Mouse (Mus musculus): ENCODE data around the gene Eif2b3. TPM values are rescaled to one million over a fixed set of nuclear protein-coding genes. Genes with fewer than 3 reads are reported as not detected.
A peak's percentile ranks its signal among the peaks of the same experiment; 100 is the strongest.

Eif2b3 gene
- total and polyA plus RNA-seq, 3 experiments = 49.9 to 96.2 (median 84.9) TPM

GRCm38 (mm10) chr4:117048836-117049235 lies 29.6 kb downstream of the Eif2b3 start:
- peak; percentile 9 for DNase-seq (ENCODE audit: extremely low read depth)
- Histone ChIP-seq H3K9me3 (replicated peaks; ENCODE audit: low read length) (no peaks in the 10 kb centered on the region), H3K9ac (ENCODE audit: insufficient read depth, low read depth) (no peak overlapping the region), H3K27me3 (replicated peaks) (no peaks in the 10 kb centered on the region), H3K27ac (ENCODE audit: insufficient read depth, low read depth) (no peak overlapping the region), H3K4me2 (ENCODE audit: insufficient read depth, low read depth, poor library complexity, severe bottlenecking) (no peak overlapping the region), H3K4me3 (replicated peaks in 1 of 3; ENCODE audit: low read depth in 2 of 3, low read length in 2 of 3, poor library complexity in 1 of 3) (no peak overlapping the region), H3K4me1 (ENCODE audit: control insufficient read depth in 1 of 2, insufficient read depth in 2 of 2) (peaks cover 2 to 6% of the 10 kb centered on the region in 2 experiments; a peak in 2 of 4 replicates), H3K79me2 (replicated peaks; ENCODE audit: control insufficient read depth, extremely low read depth, insufficient read depth, poor library complexity, severe bottlenecking) (no peaks in the 10 kb centered on the region; the same call in 1 of the 2 replicates), H3K36me3 (replicated peaks in 1 of 2; ENCODE audit: control insufficient read depth in 1 of 2, insufficient read depth in 1 of 2, low read length in 1 of 2) (peaks cover 22 to 73% of the 10 kb centered on the region in 2 experiments)
- dilution Hi-C loops (cut with MboI; ENCODE audit: extremely low pct_ligation_motif_present, extremely low pct_unique_long_range_greater_than_20kb, low sequenced_read_pairs) = no loop called here
- TF ChIP-seq MAFK (IDR thresholded peaks at IDR 0.05; ENCODE audit: insufficient replicate concordance, low read length) = no peak
- TF ChIP-seq MEF2A (IDR thresholded peaks at IDR 0.05; ENCODE audit: borderline replicate concordance, low read depth, low read length) = no peak
- TF ChIP-seq NRF1 (IDR thresholded peaks at IDR 0.05; ENCODE audit: low read depth, low read length) = no peak
- TF ChIP-seq MAZ (IDR thresholded peaks at IDR 0.05; ENCODE audit: low read depth, low read length) = no peak
- TF ChIP-seq UBTF (IDR thresholded peaks at IDR 0.05; ENCODE audit: low read depth, low read length) = no peak
- in situ Hi-C loops (cut with MboI; ENCODE audit: low pct_ligation_motif_present, low pct_unique_long_range_greater_than_20kb, low sequenced_read_pairs) = no loop called here

- Histone ChIP-seq H3K27me3 (replicated peaks) (no peaks in the 10 kb centered on the region), H3K79me2 (replicated peaks; ENCODE audit: control insufficient read depth, extremely low read depth, insufficient read depth, poor library complexity, severe bottlenecking) (no peaks in the 10 kb centered on the region; the same call in 1 of the 2 replicates), H3K27ac (ENCODE audit: insufficient read depth, low read depth) (no peak overlapping the region), H3K4me2 (ENCODE audit: insufficient read depth, low read depth, poor library complexity, severe bottlenecking) (no peak overlapping the region), H3K36me3 (replicated peaks in 1 of 2; ENCODE audit: control insufficient read depth in 1 of 2, insufficient read depth in 1 of 2, low read length in 1 of 2) (peaks cover 22 to 73% of the 10 kb centered on the region in 2 experiments), H3K4me3 (replicated peaks in 1 of 3; ENCODE audit: low read depth in 2 of 3, low read length in 2 of 3, poor library complexity in 1 of 3) (no peak overlapping the region), H3K9ac (ENCODE audit: insufficient read depth, low read depth) (no peak overlapping the region), H3K9me3 (replicated peaks; ENCODE audit: low read length) (no peaks in the 10 kb centered on the region), H3K4me1 (ENCODE audit: control insufficient read depth in 1 of 2, insufficient read depth in 2 of 2) (peaks cover 0 to 9% of the 10 kb centered on the region in 2 experiments; a peak in 2 of 4 replicates)
- dilution Hi-C loops (cut with MboI; ENCODE audit: extremely low pct_ligation_motif_present, extremely low pct_unique_long_range_greater_than_20kb, low sequenced_read_pairs) (no loop called here), in situ Hi-C loops (cut with MboI; ENCODE audit: low pct_ligation_motif_present, low pct_unique_long_range_greater_than_20kb, low sequenced_read_pairs) (no loop called here)
- no peak for DNase-seq (ENCODE audit: extremely low read depth)
- TF ChIP-seq BHLHE40 (IDR thresholded peaks at IDR 0.05; ENCODE audit: low read depth, low read length) (no peak), TBP (conservative IDR thresholded peaks at IDR 0.05; ENCODE audit: low read depth, low read length) (no peak), KAT2A (IDR thresholded peaks at IDR 0.05; ENCODE audit: insufficient replicate concordance, low read length) (no peak), HCFC1 (IDR thresholded peaks at IDR 0.05; ENCODE audit: low read depth, low read length) (no peak), EP300 (IDR thresholded peaks at IDR 0.05; ENCODE audit: low read length) (no peak), ETS1 (conservative IDR thresholded peaks at IDR 0.05; ENCODE audit: low read depth, low read length) (no peak), NRF1 (IDR thresholded peaks at IDR 0.05; ENCODE audit: low read depth, low read length) (no peak), USF2 (conservative IDR thresholded peaks at IDR 0.05; ENCODE audit: low read depth, low read length) (no peak), JUN (IDR thresholded peaks at IDR 0.05; ENCODE audit: insufficient read depth, low read depth, low read length) (no peak), CHD2 (IDR thresholded peaks at IDR 0.05; ENCODE audit: low read length) (no peak), UBTF (IDR thresholded peaks at IDR 0.05; ENCODE audit: low read depth, low read length) (no peak), MEF2A (IDR thresholded peaks at IDR 0.05; ENCODE audit: borderline replicate concordance, low read depth, low read length) (no peak)
Measured at GRCm38 (mm10) chr4:117049485-117049884, 30.3 kb downstream of the Eif2b3 start.
